Mouse (Mus musculus) heart, postnatal 0 days (tissue): ENCODE measurements around the gene Gm826.

ENCODE experiments used
- CTCF ChIP-seq: IDR thresholded peaks from 2 replicates; pipeline ENCODE4 v1.5.1; 2016; ENCODE audit warnings: antibody characterized with exemption, control low read depth, low read depth
- EP300 ChIP-seq: IDR thresholded peaks from 2 replicates; pipeline ENCODE4 v1.6.1; 2016; ENCODE audit warnings: antibody characterized with exemption, low read depth

DNA sequence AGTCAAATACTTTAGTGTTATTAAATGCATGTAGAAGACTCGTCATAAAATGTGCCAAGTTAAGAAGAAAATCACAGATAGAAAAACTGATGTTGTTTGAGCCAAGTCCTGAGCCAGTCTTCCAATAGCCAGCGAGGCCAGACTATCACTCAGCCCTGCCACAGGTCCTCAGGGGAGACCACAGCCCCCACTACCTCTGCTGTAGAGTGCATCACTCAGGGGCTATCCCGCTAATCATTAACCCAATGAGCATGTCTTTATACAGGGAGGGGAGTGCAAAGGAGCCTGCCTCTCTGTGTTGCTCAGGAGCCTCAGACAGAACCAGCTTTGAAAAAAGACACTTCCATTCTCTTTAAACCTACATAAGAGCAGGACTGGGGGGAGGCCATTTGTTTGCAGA, 49.5 kb upstream of the Gm826 start:
- TF ChIP-seq EP300 (no peak), CTCF (no peak)
